8 mouse cellular contexts compared by ENCODE assay signal in the genomic region with DNA sequence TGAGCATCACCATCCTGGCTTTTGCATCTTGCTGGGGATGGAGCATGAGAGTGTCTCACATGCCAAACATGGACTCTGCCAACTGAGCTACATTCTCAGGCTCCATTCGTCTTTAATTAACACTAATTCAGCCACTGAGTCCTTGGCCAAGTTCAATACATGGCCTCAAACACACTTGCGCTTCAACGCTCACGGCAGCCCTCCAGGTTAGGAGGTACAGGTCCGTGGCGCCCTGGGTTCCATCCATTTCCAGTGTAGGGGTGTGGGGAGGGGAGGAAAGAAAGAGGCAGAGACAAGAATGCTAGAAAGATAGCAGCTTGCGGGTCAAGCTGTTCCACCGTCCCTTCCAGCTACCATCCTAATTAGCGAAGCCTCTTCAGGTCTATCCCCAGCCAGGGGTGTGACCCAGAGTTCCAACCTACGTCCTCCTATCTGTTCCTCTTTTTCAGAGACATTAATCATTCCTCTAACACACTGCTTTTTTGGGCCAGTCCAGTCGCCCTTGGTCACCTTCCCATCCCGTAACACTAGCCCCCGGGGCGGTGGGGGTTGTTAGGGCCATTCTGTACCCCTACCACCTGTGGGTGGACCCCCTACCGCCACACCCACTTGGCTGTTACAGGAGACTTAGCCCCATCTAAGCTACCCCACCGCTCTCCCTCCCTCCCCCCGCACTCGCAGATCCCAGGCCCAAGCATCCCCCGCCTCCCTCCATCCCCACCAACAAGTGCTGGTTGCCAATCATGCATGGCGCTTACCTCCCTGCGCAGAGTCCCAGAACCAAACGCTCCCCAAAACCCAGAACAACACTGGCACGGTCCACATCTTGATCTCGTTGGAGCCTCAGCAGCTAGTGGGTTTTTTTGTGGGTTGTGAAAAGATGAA. TPM values are rescaled to one million over a fixed set of nuclear protein-coding genes. Genes with fewer than 3 reads are reported as not detected.
DNase-seq lines count a peak whose midpoint lies in the region; ATAC-seq and TF ChIP-seq lines count a peak whose summit lies in the region.

No protein-coding gene starts in this region.

- intact Hi-C loops in gastrocnemius, postnatal 36 days (cut with DNase I), result no loop called here

- H3K9me3 ChIP-seq in heart, embryonic 13.5 days, result no peaks in the 10 kb centered on the region
- H3K9me3 ChIP-seq in limb, embryonic 13.5 days, result no peaks in the 10 kb centered on the region
- H3K9me3 ChIP-seq in neural tube, embryonic 15.5 days (replicated peaks), result no peaks in the 10 kb centered on the region

- H3K4me3 ChIP-seq in heart, embryonic 13.5 days, result peak overlapping the region; percentile 60
- peak overlapping the region; percentile 53 for H3K4me3 ChIP-seq in limb, embryonic 13.5 days
- H3K4me3 ChIP-seq in neural tube, embryonic 15.5 days (replicated peaks), result peak overlapping the region; percentile 39

- H3K4me2 ChIP-seq in heart, embryonic 13.5 days, result peak overlapping the region; percentile 73
- peak overlapping the region; percentile 88 for H3K4me2 ChIP-seq in limb, embryonic 13.5 days (replicated peaks)
- H3K4me2 ChIP-seq in neural tube, embryonic 15.5 days, result peak overlapping the region; percentile 61

- peaks cover 46% of the 10 kb centered on the region for H3K4me1 ChIP-seq in heart, embryonic 13.5 days
- peaks cover 66% of the 10 kb centered on the region for H3K4me1 ChIP-seq in limb, embryonic 13.5 days
- H3K4me1 ChIP-seq in neural tube, embryonic 15.5 days, result peaks cover 43% of the 10 kb centered on the region

- 8% methylated on average over 24 of the region's 24 CpGs for WGBS in heart, embryonic 13.5 days
- 6% methylated on average over 24 of the region's 24 CpGs for WGBS in limb, embryonic 13.5 days
- WGBS in neural tube, embryonic 15.5 days, result 5% methylated on average over 24 of the region's 24 CpGs

- DNase-seq in gastrocnemius, postnatal 10 days, result peak; percentile 35
- no peak for DNase-seq in gastrocnemius, postnatal 36 days
- peak; percentile 85 for DNase-seq in brain, embryonic 14.5 days (ENCODE audit: low read depth)
- DNase-seq in frontal cortex, postnatal 14 days (ENCODE audit: low spot score in 2 of 2), result no peak
- DNase-seq in right cerebral cortex, adult 2 months (ENCODE audit: low spot score in 2 of 2), result no peak

- ATAC-seq in heart, embryonic 13.5 days (ENCODE audit: extremely low read depth, insufficient number of reproducible peaks, low FRiP score, low TSS enrichment), result peak; percentile 38; the same call in 1 of the 2 replicates
- peak; percentile 62; the same call in 1 of the 2 replicates for ATAC-seq in limb, embryonic 13.5 days (ENCODE audit: low FRiP score, low read depth)
- ATAC-seq in neural tube, embryonic 15.5 days (ENCODE audit: low FRiP score), result 0 out of 2 replicates have a peak, but pooled peaks have one; percentile 37

- H3K27ac ChIP-seq in heart, embryonic 13.5 days (replicated peaks), result peak overlapping the region; percentile 43
- peak overlapping the region; percentile 67 for H3K27ac ChIP-seq in limb, embryonic 13.5 days
- peak overlapping the region; percentile 66 for H3K27ac ChIP-seq in neural tube, embryonic 15.5 days (replicated peaks)

- H3K36me3 ChIP-seq in heart, embryonic 13.5 days, result peaks cover 1% of the 10 kb centered on the region; the same call in 1 of the 2 replicates
- peaks cover 1% of the 10 kb centered on the region; the same call in 1 of the 2 replicates for H3K36me3 ChIP-seq in limb, embryonic 13.5 days
- H3K36me3 ChIP-seq in neural tube, embryonic 15.5 days, result no peaks in the 10 kb centered on the region

- H3K27me3 ChIP-seq in heart, embryonic 13.5 days (replicated peaks), result peaks cover 37% of the 10 kb centered on the region
- no peaks in the 10 kb centered on the region for H3K27me3 ChIP-seq in limb, embryonic 13.5 days
- no peaks in the 10 kb centered on the region; the same call in 1 of the 2 replicates for H3K27me3 ChIP-seq in neural tube, embryonic 15.5 days (replicated peaks)

- no peak for TF ChIP-seq CTCF in brain, embryonic 14.5 days (IDR thresholded peaks at IDR 0.05; ENCODE audit: borderline replicate concordance, extremely low read depth, insufficient read depth, insufficient read length)

- no peak for TF ChIP-seq POLR2A in brain, embryonic 14.5 days (IDR thresholded peaks at IDR 0.05; ENCODE audit: borderline replicate concordance, extremely low read depth, insufficient read depth, insufficient read length, poor library complexity, severe bottlenecking)

- peak overlapping the region; percentile 81 for H3K9ac ChIP-seq in heart, embryonic 13.5 days
- H3K9ac ChIP-seq in limb, embryonic 13.5 days, result peak overlapping the region; percentile 68
- peak overlapping the region; percentile 34 for H3K9ac ChIP-seq in neural tube, embryonic 15.5 days (replicated peaks)

RNA-seq across cellular contexts. Expression of gene Pdpn, which starts 0.7 kb away (rescaled TPM):
- 10 to 100 TPM; 23.1 to 28.3 TPM for total RNA-seq in gastrocnemius, postnatal 10 days (2021)
- total RNA-seq in gastrocnemius, postnatal 36 days (2021), result 1 to 10 TPM; 7.0 to 7.7 TPM
- polyA plus RNA-seq in brain, embryonic 14.5 days (2012; rRNA removed), result 24.7 and 33.6 TPM in 2 replicates
- polyA plus RNA-seq in heart, embryonic 13.5 days (2015; fragmentation: Nextera tagmentation; extraction: Ambion mirVana), result 25.4 and 28.0 TPM in 2 replicates
- polyA plus RNA-seq in limb, embryonic 13.5 days (2015; fragmentation: Nextera tagmentation; extraction: Ambion mirVana), result 62.5 and 63.3 TPM in 2 replicates
- polyA plus RNA-seq in neural tube, embryonic 15.5 days (2015; fragmentation: Nextera tagmentation; extraction: Ambion mirVana), result 25.5 and 29.0 TPM in 2 replicates

RNA-seq across cellular contexts. Expression of gene Lrrc38, which starts 50.9 kb away (rescaled TPM):
- total RNA-seq in gastrocnemius, postnatal 10 days (2021), result 10 to 100 TPM; 18.6 to 24.2 TPM
- total RNA-seq in gastrocnemius, postnatal 36 days (2021), result 10 to 100 TPM; 18.7 to 22.2 TPM
- 0.23 TPM in 2 replicates for polyA plus RNA-seq in brain, embryonic 14.5 days (2012; rRNA removed)
- 0.17 and 0.40 TPM in 2 replicates for polyA plus RNA-seq in heart, embryonic 13.5 days (2015; fragmentation: Nextera tagmentation; extraction: Ambion mirVana)
- 1.0 TPM in 2 replicates for polyA plus RNA-seq in limb, embryonic 13.5 days (2015; fragmentation: Nextera tagmentation; extraction: Ambion mirVana)
- 0.59 and 0.70 TPM in 2 replicates for polyA plus RNA-seq in neural tube, embryonic 15.5 days (2015; fragmentation: Nextera tagmentation; extraction: Ambion mirVana)

Comparison
In these comparisons a context has a peak if more than half of its experiments do, and no peak if none do; other contexts are left out.
1. DNase-seq: peak in gastrocnemius, postnatal 10 days (single experiment) and brain, embryonic 14.5 days (single experiment); none in gastrocnemius, postnatal 36 days (0 of 2), frontal cortex, postnatal 14 days (0 of 2) and right cerebral cortex, adult 2 months (0 of 2).
2. Peak in every context shown above with its lines, with median percentiles within 50 percentile points of each other: ATAC-seq, H3K27ac ChIP-seq, H3K4me2 ChIP-seq, H3K4me3 ChIP-seq and H3K9ac ChIP-seq.